Mouse (Mus musculus) midbrain, embryonic 13.5 days (tissue): ENCODE measurements at regions not wholly inside any gene's neighbourhood (a gene's known extent, or its start where the extent isn't known, plus 50 kb on each side); places are given as distances from the start of the nearest gene placed in this dataset.

Experiments
- ATAC-seq: fragments of 200-750 bp; cut with Nextera tagmentation; 2 replicates; pipeline ENCODE4 v1.8.0; 2017; ENCODE audit warnings: mild to moderate bottlenecking, moderate TSS enrichment, moderate library complexity
- H3K27ac ChIP-seq: fragments of 300-500 bp; sonication (generic); 2 replicates; pipeline ENCODE4 v1.5.1; 2015; ENCODE audit warnings: inconsistent platforms, mild to moderate bottlenecking, moderate library complexity
- H3K27me3 ChIP-seq: fragments of 300-500 bp; sonication (generic); 2 replicates; pipeline ENCODE4 v1.6.1; 2015; ENCODE audit warnings: mild to moderate bottlenecking, inconsistent platforms
- H3K36me3 ChIP-seq: fragments of 300-500 bp; sonication (generic); 2 replicates; pipeline ENCODE4 v1.6.1; 2015; ENCODE audit warnings: mild to moderate bottlenecking, inconsistent platforms
- H3K4me1 ChIP-seq: fragments of 300-500 bp; sonication (generic); replicated peaks from 2 replicates; pipeline ENCODE4 v1.6.1; 2015; ENCODE audit warnings: inconsistent platforms
- H3K4me2 ChIP-seq: fragments of 300-500 bp; sonication (generic); replicated peaks from 2 replicates; pipeline ENCODE4 v1.6.1; 2015; ENCODE audit warnings: moderate library complexity, mild to moderate bottlenecking, inconsistent platforms
- H3K4me3 ChIP-seq: fragments of 300-500 bp; sonication (generic); replicated peaks from 2 replicates; pipeline ENCODE4 v1.5.1; 2015; ENCODE audit warnings: mild to moderate bottlenecking, inconsistent platforms
- H3K9ac ChIP-seq: fragments of 300-500 bp; sonication (generic); replicated peaks from 2 replicates; pipeline ENCODE4 v1.6.1; 2015; ENCODE audit warnings: mild to moderate bottlenecking, inconsistent platforms
- H3K9me3 ChIP-seq: fragments of 300-500 bp; sonication (generic); 2 replicates; pipeline ENCODE4 v1.6.1; 2016; ENCODE audit warnings: mild to moderate bottlenecking, inconsistent platforms
- WGBS: fragments of 180-500 bp; shearing (Covaris S2); methylation state at CpG from one replicate; pipeline ENCODE4 v1.1.7; 2015; 5-methylcytosine and 5-hydroxymethylcytosine counted together

- Histone ChIP-seq H3K9ac (no peak overlapping the region), H3K4me3 (no peak overlapping the region), H3K27ac (no peak overlapping the region), H3K4me2 (no peak overlapping the region), H3K27me3 (no peaks in the 10 kb centered on the region), H3K36me3 (no peaks in the 10 kb centered on the region), H3K4me1 (0 out of 2 replicates have a peak, but pooled peaks cover 4% of the 10 kb centered on the region), H3K9me3 (no peaks in the 10 kb centered on the region)
- 11% methylated on average over 1 of the region's 1 CpGs for WGBS
- 0 out of 2 replicates have a peak, but pooled peaks have one; percentile 14 for ATAC-seq
These were observed 1105.2 kb downstream of the Ntrk3 start for GRCm38 (mm10) chr7:77632656-77633055.

DNA sequence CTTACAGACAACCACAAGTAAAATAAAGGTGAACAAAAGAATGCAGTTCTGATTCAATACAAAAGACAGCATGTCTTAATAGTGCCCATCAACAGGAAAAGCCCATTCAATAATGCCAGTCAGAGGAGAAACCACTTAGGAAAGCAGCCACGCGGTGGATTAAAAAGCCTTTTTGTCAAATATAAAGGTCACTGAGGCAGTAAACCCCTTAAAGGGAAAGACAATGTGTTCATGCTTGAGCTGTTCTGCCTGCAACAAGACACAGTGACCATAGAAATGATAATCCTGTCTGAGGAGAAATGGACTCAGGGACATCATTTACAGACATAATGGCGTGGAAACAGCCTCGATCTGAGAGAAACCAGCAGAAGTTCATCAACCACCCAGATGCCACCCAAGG, 1114.3 kb downstream of the Ntrk3 start:
- peaks cover 10% of the 10 kb centered on the region; the same call in 1 of the 2 replicates for H3K4me1 ChIP-seq
- no peaks in the 10 kb centered on the region for H3K27me3 ChIP-seq
- no peak for ATAC-seq
- no peak overlapping the region for H3K4me3 ChIP-seq
- no peaks in the 10 kb centered on the region for H3K36me3 ChIP-seq
- H3K27ac ChIP-seq: no peak overlapping the region
- no peak overlapping the region for H3K4me2 ChIP-seq
- WGBS: 11% methylated on average over 4 of the region's 4 CpGs
- no peak overlapping the region for H3K9ac ChIP-seq
- H3K9me3 ChIP-seq: no peaks in the 10 kb centered on the region

DNA sequence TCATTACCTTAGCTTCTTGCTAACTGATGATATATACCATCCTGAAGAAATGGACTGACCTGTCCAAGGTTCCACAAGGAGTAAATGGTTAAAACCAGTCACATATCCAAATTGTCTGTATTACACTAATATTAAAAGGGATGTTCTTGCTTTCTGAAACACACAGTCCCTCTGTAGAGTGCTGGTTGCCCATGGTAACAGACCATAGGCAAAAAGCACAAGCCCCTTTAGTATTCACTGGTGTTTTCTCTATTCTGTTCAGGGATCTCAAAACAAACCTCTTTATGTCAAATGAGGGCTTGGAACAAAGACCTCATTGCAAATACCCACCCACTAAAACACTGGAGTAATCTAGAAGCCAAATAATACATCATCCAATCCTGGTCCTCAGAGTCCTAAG, 1114.9 kb downstream of the Ntrk3 start:
- H3K27me3 ChIP-seq: no peaks in the 10 kb centered on the region
- no peak overlapping the region for H3K4me2 ChIP-seq
- H3K27ac ChIP-seq: no peak overlapping the region
- peaks cover 10% of the 10 kb centered on the region; the same call in 1 of the 2 replicates for H3K4me1 ChIP-seq
- no peaks in the 10 kb centered on the region for H3K36me3 ChIP-seq
- ATAC-seq: 0 out of 2 replicates have a peak, but pooled peaks have one; percentile 24
- H3K9me3 ChIP-seq: no peaks in the 10 kb centered on the region
- no peak overlapping the region for H3K4me3 ChIP-seq
- no peak overlapping the region for H3K9ac ChIP-seq

DNA sequence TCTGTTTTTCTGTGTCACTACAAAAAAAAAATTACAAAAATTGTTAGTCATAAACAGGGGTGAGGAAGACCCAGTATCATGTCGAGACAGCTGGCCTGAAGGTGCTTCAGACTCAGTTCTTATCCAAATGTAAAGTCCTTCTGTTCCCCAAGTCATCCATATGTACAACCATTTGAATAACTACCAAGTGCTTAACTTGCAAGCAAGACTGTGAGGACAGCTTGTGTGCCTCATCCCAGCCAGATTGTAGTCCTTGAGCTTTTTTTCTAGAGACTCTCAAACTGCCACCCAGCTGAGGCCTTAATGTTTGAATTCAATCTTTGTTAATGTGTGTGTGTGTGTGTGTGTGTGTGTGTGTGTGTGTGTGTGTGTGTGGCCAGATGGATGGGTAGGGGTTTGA, 1164.9 kb downstream of the Ntrk3 start:
- Histone ChIP-seq H3K4me3 (no peak overlapping the region), H3K27ac (no peak overlapping the region), H3K9me3 (no peaks in the 10 kb centered on the region), H3K9ac (no peak overlapping the region), H3K4me1 (no peaks in the 10 kb centered on the region), H3K4me2 (no peak overlapping the region), H3K36me3 (no peaks in the 10 kb centered on the region), H3K27me3 (no peaks in the 10 kb centered on the region)
- ATAC-seq: no peak
- WGBS: 76% methylated on average over 1 of the region's 1 CpGs

DNA sequence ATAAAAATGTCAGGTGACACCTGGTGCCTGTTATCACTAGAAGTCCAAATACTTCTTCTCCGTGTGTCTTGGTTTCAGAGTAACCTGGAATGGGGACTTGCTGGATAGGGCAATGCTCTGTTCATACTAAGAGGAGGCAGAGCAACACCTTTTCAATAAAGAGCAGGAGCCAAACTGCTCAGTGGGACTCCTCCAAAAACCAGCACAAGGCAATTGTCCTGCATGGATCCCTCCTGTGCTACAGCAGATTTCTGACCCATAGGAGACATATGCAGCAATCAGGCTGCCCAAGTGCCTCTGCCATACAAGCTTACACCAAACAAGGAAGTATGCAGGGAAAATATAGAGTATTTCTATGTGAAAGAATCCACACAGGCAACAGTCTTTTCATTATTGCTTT, 1178.7 kb downstream of the Ntrk3 start:
- no peak overlapping the region for H3K4me2 ChIP-seq
- H3K4me1 ChIP-seq: no peaks in the 10 kb centered on the region
- no peak overlapping the region for H3K27ac ChIP-seq
- H3K27me3 ChIP-seq: no peaks in the 10 kb centered on the region
- ATAC-seq: no peak
- no peaks in the 10 kb centered on the region for H3K9me3 ChIP-seq
- WGBS: 76% methylated on average over 1 of the region's 1 CpGs
- H3K4me3 ChIP-seq: no peak overlapping the region
- H3K9ac ChIP-seq: no peak overlapping the region
- H3K36me3 ChIP-seq: no peaks in the 10 kb centered on the region

DNA sequence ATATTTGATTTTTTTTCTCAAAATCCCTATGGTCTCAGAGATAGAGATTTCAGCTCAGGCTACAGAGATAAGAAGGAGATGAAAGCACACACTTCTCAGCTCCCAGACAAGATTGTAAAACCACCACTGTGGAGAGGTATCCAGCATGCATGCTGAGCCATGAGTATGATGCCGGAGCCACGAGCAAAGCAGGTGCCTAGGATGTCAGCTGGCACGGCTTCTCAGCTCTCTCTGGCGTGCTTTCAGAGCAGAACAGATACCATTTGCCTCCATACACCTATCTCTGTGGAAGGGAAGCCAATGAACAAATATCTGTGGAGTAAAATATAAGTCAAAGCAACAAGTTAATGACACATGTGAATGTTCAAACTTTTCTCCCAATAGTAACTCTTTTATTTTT, 1179.3 kb downstream of the Ntrk3 start:
- no peak for ATAC-seq
- H3K9ac ChIP-seq: no peak overlapping the region
- H3K4me3 ChIP-seq: no peak overlapping the region
- no peak overlapping the region for H3K4me2 ChIP-seq
- no peaks in the 10 kb centered on the region for H3K27me3 ChIP-seq
- no peaks in the 10 kb centered on the region for H3K36me3 ChIP-seq
- 72% methylated on average over 4 of the region's 4 CpGs for WGBS
- no peak overlapping the region for H3K27ac ChIP-seq
- no peaks in the 10 kb centered on the region for H3K4me1 ChIP-seq
- H3K9me3 ChIP-seq: no peaks in the 10 kb centered on the region

- H3K4me1 ChIP-seq: peaks cover 8% of the 10 kb centered on the region; the same call in 1 of the 2 replicates
- H3K27ac ChIP-seq: no peak overlapping the region
- H3K9ac ChIP-seq: no peak overlapping the region
- no peaks in the 10 kb centered on the region for H3K36me3 ChIP-seq
- H3K4me2 ChIP-seq: no peak overlapping the region
- ATAC-seq: no peak
- no peaks in the 10 kb centered on the region for H3K27me3 ChIP-seq
- no peaks in the 10 kb centered on the region for H3K9me3 ChIP-seq
- H3K4me3 ChIP-seq: no peak overlapping the region
- 29% methylated on average over 5 of the region's 5 CpGs for WGBS
These were observed 1200.9 kb downstream of the Ntrk3 start for GRCm38 (mm10) chr7:77536890-77537289.

- Histone ChIP-seq H3K4me1 (no peaks in the 10 kb centered on the region), H3K9me3 (no peaks in the 10 kb centered on the region), H3K27me3 (no peaks in the 10 kb centered on the region), H3K4me2 (no peak overlapping the region), H3K4me3 (no peak overlapping the region), H3K27ac (no peak overlapping the region), H3K36me3 (no peaks in the 10 kb centered on the region), H3K9ac (no peak overlapping the region)
- no peak for ATAC-seq
- WGBS: 65% methylated on average over 5 of the region's 5 CpGs
These were observed 1209.9 kb downstream of the Ntrk3 start for GRCm38 (mm10) chr7:77527906-77528305.

GRCm38 (mm10) chr7:77509586-77509985, 1228.2 kb downstream of the Ntrk3 start:
- Histone ChIP-seq H3K9me3 (no peaks in the 10 kb centered on the region), H3K9ac (no peak overlapping the region), H3K27ac (no peak overlapping the region), H3K4me1 (no peaks in the 10 kb centered on the region; the same call in 1 of the 2 replicates), H3K27me3 (no peaks in the 10 kb centered on the region), H3K4me2 (no peak overlapping the region), H3K4me3 (no peak overlapping the region), H3K36me3 (no peaks in the 10 kb centered on the region)
- no peak for ATAC-seq
- WGBS: 62% methylated on average over 2 of the region's 2 CpGs

DNA sequence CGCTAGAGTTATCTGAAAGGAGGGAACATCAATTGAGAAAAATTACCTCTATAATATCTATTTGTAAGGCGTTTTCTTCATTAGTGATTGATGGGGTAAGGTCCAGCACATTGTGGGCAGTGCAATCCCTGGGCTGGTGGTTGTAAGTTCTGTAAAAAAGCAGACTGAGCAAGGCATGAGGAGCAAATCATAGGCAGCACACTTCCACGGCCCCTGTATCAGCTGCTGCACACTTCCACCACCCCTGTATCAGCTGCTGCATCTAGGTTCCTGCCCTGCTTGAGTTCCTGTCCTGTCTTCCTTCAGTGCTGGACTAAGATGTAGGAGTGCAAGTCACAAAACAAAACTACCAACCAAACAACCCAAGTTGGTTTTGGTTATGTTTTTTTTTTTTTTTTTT, 1230.2 kb downstream of the Ntrk3 start:
- Histone ChIP-seq H3K9me3 (no peaks in the 10 kb centered on the region), H3K4me3 (no peak overlapping the region), H3K4me2 (no peak overlapping the region), H3K27ac (no peak overlapping the region), H3K4me1 (no peaks in the 10 kb centered on the region; the same call in 1 of the 2 replicates), H3K27me3 (no peaks in the 10 kb centered on the region), H3K36me3 (no peaks in the 10 kb centered on the region), H3K9ac (no peak overlapping the region)
- no peak for ATAC-seq
- 82% methylated on average over 3 of the region's 3 CpGs for WGBS

DNA sequence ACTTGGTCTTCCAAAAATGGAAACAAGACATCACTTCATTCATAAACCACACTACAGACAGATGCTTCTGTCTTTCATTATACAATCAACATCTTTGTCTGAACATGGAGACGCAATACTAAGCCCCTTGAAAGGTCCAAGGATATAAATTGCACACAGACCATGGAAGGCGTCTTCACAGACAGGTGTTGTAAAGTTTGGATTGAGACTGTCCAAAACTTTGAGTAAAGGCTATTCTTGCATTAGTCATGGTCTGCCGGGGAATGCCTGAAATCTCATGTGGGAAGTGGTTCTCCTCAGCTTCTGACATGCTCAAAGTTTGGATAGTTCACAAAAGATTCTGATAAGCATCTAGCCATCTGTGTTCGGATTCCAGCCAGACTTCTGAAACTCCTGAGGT, 1235.2 kb downstream of the Ntrk3 start:
- Histone ChIP-seq H3K9ac (no peak overlapping the region), H3K4me2 (no peak overlapping the region), H3K27ac (no peak overlapping the region), H3K36me3 (no peaks in the 10 kb centered on the region), H3K9me3 (no peaks in the 10 kb centered on the region), H3K4me3 (no peak overlapping the region), H3K4me1 (no peaks in the 10 kb centered on the region), H3K27me3 (no peaks in the 10 kb centered on the region)
- WGBS: 84% methylated on average over 4 of the region's 4 CpGs
- no peak for ATAC-seq

- no peaks in the 10 kb centered on the region for H3K36me3 ChIP-seq
- no peaks in the 10 kb centered on the region for H3K27me3 ChIP-seq
- H3K9me3 ChIP-seq: no peaks in the 10 kb centered on the region
- H3K9ac ChIP-seq: no peak overlapping the region
- H3K4me1 ChIP-seq: no peaks in the 10 kb centered on the region
- no peak overlapping the region for H3K4me3 ChIP-seq
- no peak for ATAC-seq
- no peak overlapping the region for H3K27ac ChIP-seq
- no peak overlapping the region for H3K4me2 ChIP-seq
- 92% methylated on average over 3 of the region's 3 CpGs for WGBS
These were observed 1242.7 kb downstream of the Ntrk3 start for GRCm38 (mm10) chr7:77495066-77495465.

DNA sequence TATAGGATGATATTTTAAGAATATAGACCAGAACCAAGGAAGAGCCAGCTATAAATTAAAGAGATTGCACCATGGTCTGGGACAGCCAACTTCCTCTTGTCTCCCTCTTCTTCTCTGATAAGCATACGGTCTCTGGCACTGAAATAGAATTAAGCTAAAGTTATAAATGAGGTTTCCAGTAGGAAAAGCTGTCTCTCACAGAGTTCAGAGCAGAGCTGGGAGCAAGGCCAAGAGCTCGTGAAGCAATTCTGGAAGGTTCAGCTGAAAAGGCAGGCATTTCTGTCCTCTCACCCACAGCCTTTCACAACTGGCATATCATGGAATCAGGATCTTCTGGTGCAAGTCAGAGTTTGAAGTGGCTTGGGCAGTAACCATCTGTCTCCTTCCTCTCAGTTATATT, 1247.8 kb downstream of the Agbl1 start:
- WGBS: 89% methylated on average over 2 of the region's 2 CpGs
- Histone ChIP-seq H3K27ac (no peak overlapping the region), H3K4me3 (no peak overlapping the region), H3K4me2 (no peak overlapping the region), H3K27me3 (no peaks in the 10 kb centered on the region), H3K36me3 (no peaks in the 10 kb centered on the region), H3K9ac (no peak overlapping the region), H3K9me3 (no peaks in the 10 kb centered on the region), H3K4me1 (no peaks in the 10 kb centered on the region)
- no peak for ATAC-seq
